8 mouse cellular contexts compared by ENCODE assay signal in the genomic region with DNA sequence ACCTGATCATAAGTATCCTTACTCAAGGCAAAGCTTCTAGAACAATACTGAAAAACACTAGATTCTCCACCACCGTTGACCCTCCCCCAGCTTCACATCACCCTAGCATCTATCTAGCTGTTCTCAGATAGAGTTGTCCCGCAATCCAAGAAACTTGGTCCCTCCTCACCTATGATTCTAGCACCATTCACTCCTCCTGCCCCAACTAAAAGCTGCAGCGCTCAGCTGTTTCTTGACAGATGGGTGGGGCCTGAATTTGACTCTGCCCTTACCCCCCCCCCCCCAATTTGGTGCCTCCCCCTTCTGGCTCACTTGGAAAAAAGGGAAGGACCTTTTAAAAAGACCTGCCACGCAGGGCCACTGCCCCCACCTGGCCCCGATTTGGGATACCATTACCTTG. TPM values are rescaled to one million over a fixed set of nuclear protein-coding genes. Genes with fewer than 3 reads are reported as not detected.
DNase-seq lines count a peak whose midpoint lies in the region; ATAC-seq lines count a peak whose summit lies in the region.

No protein-coding gene starts in this region.

- WGBS in heart, embryonic 11.5 days (ENCODE audit: insufficient replicate concordance) = 54% methylated on average over 5 of the region's 5 CpGs
- 62% methylated on average over 5 of the region's 5 CpGs for WGBS in hindbrain, embryonic 12.5 days
- WGBS in midbrain, embryonic 11.5 days = 62% methylated on average over 5 of the region's 5 CpGs

- peaks cover 19% of the 10 kb centered on the region for H3K4me1 ChIP-seq in heart, embryonic 11.5 days (ENCODE audit: control insufficient read depth, insufficient read depth, low read length)
- peaks cover 29% of the 10 kb centered on the region for H3K4me1 ChIP-seq in hindbrain, embryonic 12.5 days
- peaks cover 10% of the 10 kb centered on the region for H3K4me1 ChIP-seq in midbrain, embryonic 11.5 days (ENCODE audit: control insufficient read depth, insufficient read depth, low read length)

- peak overlapping the region; percentile 71 for H3K27ac ChIP-seq in heart, embryonic 11.5 days (ENCODE audit: low read depth, low read length)
- peak overlapping the region; percentile 79 for H3K27ac ChIP-seq in hindbrain, embryonic 12.5 days
- H3K27ac ChIP-seq in midbrain, embryonic 11.5 days (ENCODE audit: low read depth, low read length) = peak overlapping the region; percentile 35; the same call in 1 of the 2 replicates

- DNase-seq in heart, adult 9 months (ENCODE audit: low spot score in 2 of 2) = no peak
- DNase-seq in ZHBTc4 (ENCODE audit: low read depth, low spot score) = peak; percentile 17
- no peak for DNase-seq in midbrain, embryonic 11.5 days (ENCODE audit: low spot score, missing footprints)
- no peak for DNase-seq in B cell, adult 2 months
- DNase-seq in testis, postnatal 10 days (ENCODE audit: low spot score) = no peak
- DNase-seq in gastrocnemius, postnatal 10 days = no peak

- H3K36me3 ChIP-seq in heart, embryonic 11.5 days (ENCODE audit: control insufficient read depth, insufficient read depth, low read length) = peaks cover 6% of the 10 kb centered on the region
- H3K36me3 ChIP-seq in hindbrain, embryonic 12.5 days = peaks cover 26% of the 10 kb centered on the region
- peaks cover 9% of the 10 kb centered on the region; the same call in 1 of the 2 replicates for H3K36me3 ChIP-seq in midbrain, embryonic 11.5 days (ENCODE audit: control insufficient read depth, insufficient read depth, low read length)

- peak overlapping the region; percentile 98 for H3K4me3 ChIP-seq in heart, embryonic 11.5 days (ENCODE audit: low read depth, low read length)
- H3K4me3 ChIP-seq in hindbrain, embryonic 12.5 days = peak overlapping the region; percentile 87
- peak overlapping the region; percentile 85 for H3K4me3 ChIP-seq in midbrain, embryonic 11.5 days (ENCODE audit: low read depth, low read length)

- H3K27me3 ChIP-seq in heart, embryonic 11.5 days (ENCODE audit: control insufficient read depth, insufficient read depth, low read length) = no peaks in the 10 kb centered on the region
- no peaks in the 10 kb centered on the region for H3K27me3 ChIP-seq in hindbrain, embryonic 12.5 days
- no peaks in the 10 kb centered on the region for H3K27me3 ChIP-seq in midbrain, embryonic 11.5 days (ENCODE audit: control insufficient read depth, insufficient read depth, low read length)

- no peak for ATAC-seq in heart, embryonic 11.5 days (replicated peaks; ENCODE audit: insufficient number of reproducible peaks, low FRiP score, low TSS enrichment)
- ATAC-seq in hindbrain, embryonic 12.5 days (ENCODE audit: low FRiP score) = peak; percentile 15; the same call in 1 of the 2 replicates
- ATAC-seq in midbrain, embryonic 11.5 days (ENCODE audit: low FRiP score) = peak; percentile 38; the same call in 1 of the 2 replicates

- no peaks in the 10 kb centered on the region for H3K9me3 ChIP-seq in heart, embryonic 11.5 days (replicated peaks; ENCODE audit: control insufficient read depth, low read length)
- no peaks in the 10 kb centered on the region for H3K9me3 ChIP-seq in hindbrain, embryonic 12.5 days (replicated peaks)
- H3K9me3 ChIP-seq in midbrain, embryonic 11.5 days (ENCODE audit: control insufficient read depth, low read length) = no peaks in the 10 kb centered on the region

- H3K9ac ChIP-seq in heart, embryonic 11.5 days (ENCODE audit: low read depth, low read length) = peak overlapping the region; percentile 97
- H3K9ac ChIP-seq in hindbrain, embryonic 12.5 days = peak overlapping the region; percentile 98; the same call in 1 of the 2 replicates
- H3K9ac ChIP-seq in midbrain, embryonic 11.5 days (ENCODE audit: low read length) = peak overlapping the region; percentile 49; the same call in 1 of the 2 replicates

- H3K4me2 ChIP-seq in heart, embryonic 11.5 days = peak overlapping the region; percentile 94
- H3K4me2 ChIP-seq in hindbrain, embryonic 12.5 days (replicated peaks) = peak overlapping the region; percentile 93
- peak overlapping the region; percentile 46 for H3K4me2 ChIP-seq in midbrain, embryonic 11.5 days

RNA-seq across cellular contexts. Expression of gene Akap8l, which starts 14.4 kb away (rescaled TPM):
- polyA plus RNA-seq in heart, embryonic 11.5 days (2014; fragmentation: Nextera tagmentation; extraction: Ambion mirVana) = 59.0 and 63.8 TPM in 2 replicates
- 134 and 138 TPM in 2 replicates for polyA plus RNA-seq in hindbrain, embryonic 12.5 days (2016; fragmentation: Nextera tagmentation; extraction: Ambion mirVana)
- 67.1 and 67.4 TPM in 2 replicates for polyA plus RNA-seq in midbrain, embryonic 11.5 days (2014; fragmentation: Nextera tagmentation; extraction: Ambion mirVana)
- 10 to 100 TPM; 23.7 to 39.9 TPM for total RNA-seq in gastrocnemius, postnatal 10 days (2021)

RNA-seq across cellular contexts. Expression of gene Wiz, which starts 24.4 kb away (rescaled TPM):
- 16.2 and 17.6 TPM in 2 replicates for polyA plus RNA-seq in heart, embryonic 11.5 days (2014; fragmentation: Nextera tagmentation; extraction: Ambion mirVana)
- 45.6 and 52.2 TPM in 2 replicates for polyA plus RNA-seq in hindbrain, embryonic 12.5 days (2016; fragmentation: Nextera tagmentation; extraction: Ambion mirVana)
- 33.7 and 36.9 TPM in 2 replicates for polyA plus RNA-seq in midbrain, embryonic 11.5 days (2014; fragmentation: Nextera tagmentation; extraction: Ambion mirVana)
- total RNA-seq in gastrocnemius, postnatal 10 days (2021) = 10 to 100 TPM; 17.5 to 24.5 TPM

RNA-seq across cellular contexts. Expression of gene Rasal3, which starts 38.5 kb away (rescaled TPM):
- polyA plus RNA-seq in heart, embryonic 11.5 days (2014; fragmentation: Nextera tagmentation; extraction: Ambion mirVana) = 0.94 and 1.3 TPM in 2 replicates
- 0.39 and 0.72 TPM in 2 replicates for polyA plus RNA-seq in hindbrain, embryonic 12.5 days (2016; fragmentation: Nextera tagmentation; extraction: Ambion mirVana)
- 0.52 and 0.70 TPM in 2 replicates for polyA plus RNA-seq in midbrain, embryonic 11.5 days (2014; fragmentation: Nextera tagmentation; extraction: Ambion mirVana)
- total RNA-seq in gastrocnemius, postnatal 10 days (2021) = under 1 TPM; 0.70 to 0.90 TPM

RNA-seq across cellular contexts. Expression of gene Akap8, which starts 43.8 kb away (rescaled TPM):
- 44.2 and 44.3 TPM in 2 replicates for polyA plus RNA-seq in heart, embryonic 11.5 days (2014; fragmentation: Nextera tagmentation; extraction: Ambion mirVana)
- polyA plus RNA-seq in hindbrain, embryonic 12.5 days (2016; fragmentation: Nextera tagmentation; extraction: Ambion mirVana) = 131 TPM in 2 replicates
- polyA plus RNA-seq in midbrain, embryonic 11.5 days (2014; fragmentation: Nextera tagmentation; extraction: Ambion mirVana) = 53.0 and 55.4 TPM in 2 replicates
- total RNA-seq in gastrocnemius, postnatal 10 days (2021) = 10 to 100 TPM; 37.6 to 50.2 TPM

RNA-seq across cellular contexts. Expression of gene Pglyrp2, which starts 59.1 kb away (rescaled TPM):
- 0.34 TPM in 1 of 2 replicates, not detected in the other for polyA plus RNA-seq in heart, embryonic 11.5 days (2014; fragmentation: Nextera tagmentation; extraction: Ambion mirVana)
- 0.08 TPM in 1 of 2 replicates, not detected in the other for polyA plus RNA-seq in hindbrain, embryonic 12.5 days (2016; fragmentation: Nextera tagmentation; extraction: Ambion mirVana)
- not detected in 2 replicates for polyA plus RNA-seq in midbrain, embryonic 11.5 days (2014; fragmentation: Nextera tagmentation; extraction: Ambion mirVana)
- total RNA-seq in gastrocnemius, postnatal 10 days (2021) = not detected
